Comparison of ENCODE assay signal across 8 mouse cellular contexts in the genomic region with DNA sequence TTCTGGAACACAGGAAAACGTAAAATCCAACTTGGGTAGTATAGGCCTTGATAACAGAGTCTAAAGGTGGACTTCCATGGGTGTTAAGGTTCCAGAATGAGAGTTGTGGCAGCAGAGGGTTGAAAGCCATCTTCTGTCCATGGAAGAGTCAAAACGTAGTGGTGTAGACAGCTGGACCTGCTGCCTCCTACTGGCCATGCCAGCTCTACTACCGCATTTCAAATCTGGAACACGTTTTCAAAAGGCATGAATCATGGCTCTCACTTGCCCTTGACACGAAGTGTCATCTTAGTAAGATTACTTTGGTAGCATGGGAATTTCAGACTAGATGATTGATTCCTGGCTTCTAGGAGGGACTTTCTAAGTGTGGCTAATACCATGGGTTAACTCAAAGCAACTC. TPM values are rescaled to one million over a fixed set of nuclear protein-coding genes. Genes with fewer than 3 reads are reported as not detected.
DNase-seq lines count a peak whose midpoint lies in the region; ATAC-seq lines count a peak whose summit lies in the region.

No protein-coding gene starts in this region.

- no peak overlapping the region for H3K9ac ChIP-seq in forebrain, embryonic 13.5 days

- peak; percentile 40 for DNase-seq in kidney, adult 9 months
- no peak for DNase-seq in kidney, adult 11 months
- peak; percentile 65 for DNase-seq in adrenal gland, adult 8-10 months
- peak; percentile 31 to 40 for DNase-seq in kidney, postnatal 4 days
- peak; percentile 23 to 43 for DNase-seq in spleen, postnatal 14 days (ENCODE audit: low spot score in 2 of 2)
- DNase-seq in left cerebral cortex, postnatal 14 days (ENCODE audit: low spot score in 2 of 2) = no peak
- no peak for DNase-seq in hindbrain, embryonic 10.5 days (ENCODE audit: low spot score)

- intact Hi-C loops in left cerebral cortex, postnatal 14 days (cut with DNase I) = no loop called here

- H3K4me2 ChIP-seq in forebrain, embryonic 13.5 days = no peak overlapping the region

- no peaks in the 10 kb centered on the region for H3K36me3 ChIP-seq in forebrain, embryonic 13.5 days (ENCODE audit: poor library complexity, severe bottlenecking)
- 0 out of 2 replicates have a peak, but pooled peaks cover 6% of the 10 kb centered on the region for H3K36me3 ChIP-seq in hindbrain, embryonic 10.5 days

- no peaks in the 10 kb centered on the region for H3K9me3 ChIP-seq in forebrain, embryonic 13.5 days (replicated peaks)
- no peaks in the 10 kb centered on the region for H3K9me3 ChIP-seq in hindbrain, embryonic 10.5 days

- no peak for ATAC-seq in forebrain, embryonic 13.5 days

- H3K27ac ChIP-seq in forebrain, embryonic 13.5 days = no peak overlapping the region
- H3K27ac ChIP-seq in hindbrain, embryonic 10.5 days = no peak overlapping the region

- no peaks in the 10 kb centered on the region for H3K27me3 ChIP-seq in forebrain, embryonic 13.5 days
- H3K27me3 ChIP-seq in hindbrain, embryonic 10.5 days (ENCODE audit: insufficient read depth, poor library complexity, severe bottlenecking) = no peaks in the 10 kb centered on the region

- 76% methylated on average over 5 of the region's 5 CpGs for WGBS in forebrain, embryonic 13.5 days
- 74% methylated on average over 5 of the region's 5 CpGs for WGBS in hindbrain, embryonic 10.5 days

- no peaks in the 10 kb centered on the region; the same call in 1 of the 2 replicates for H3K4me1 ChIP-seq in forebrain, embryonic 13.5 days
- peaks cover 23% of the 10 kb centered on the region for H3K4me1 ChIP-seq in hindbrain, embryonic 10.5 days (replicated peaks)

- H3K4me3 ChIP-seq in forebrain, embryonic 13.5 days = no peak overlapping the region
- H3K4me3 ChIP-seq in hindbrain, embryonic 10.5 days = no peak overlapping the region

RNA-seq across cellular contexts. Expression of a gene that starts 8.0 kb away (rescaled TPM):
- 1 to 10 TPM; 5.1 to 6.8 (median 5.7) TPM for total RNA-seq in adrenal gland, adult 8-10 months (2022)
- 1 to 10 TPM; 2.3 to 3.0 TPM for total RNA-seq in left cerebral cortex, postnatal 14 days (2021)
- polyA plus RNA-seq in forebrain, embryonic 13.5 days (2015; fragmentation: Nextera tagmentation; extraction: Ambion mirVana) = 7.1 and 7.3 TPM in 2 replicates
- polyA plus RNA-seq in hindbrain, embryonic 10.5 days (2016; fragmentation: Nextera tagmentation; extraction: Ambion mirVana) = 14.3 and 16.5 TPM in 2 replicates

Comparison
In these comparisons a context has a peak if more than half of its experiments do, and no peak if none do; other contexts are left out.
1. DNase-seq: peak in kidney, adult 9 months (single experiment), adrenal gland, adult 8-10 months (single experiment), kidney, postnatal 4 days (2 of 2) and spleen, postnatal 14 days (2 of 2); none in kidney, adult 11 months (single experiment), left cerebral cortex, postnatal 14 days (0 of 2) and hindbrain, embryonic 10.5 days (single experiment).